Mouse (Mus musculus) MEL (cell line): ENCODE measurements around the gene Washc2. TPM values are rescaled to one million over a fixed set of nuclear protein-coding genes. Genes with fewer than 3 reads are reported as not detected.

ENCODE experiments used
- DNase-seq: peaks from one replicate; pipeline ENCODE4 v3.0.0; 2011; ENCODE audit warnings: low read depth, low spot score
- H3K27ac ChIP-seq: 2 replicates; pipeline ENCODE4 v1.5.1; 2012; ENCODE audit warnings: low read depth, mild to moderate bottlenecking, control low read depth, low read length, moderate library complexity; ENCODE audit not compliant: control insufficient read depth
- H3K27me3 ChIP-seq, 2 experiments: fragments of 150-350 bp in 1 of 2; sonication (generic) in 1 of 2; 2 replicates each; pipeline ENCODE4 v1.6.1; 2012; ENCODE audit warnings: low read length in 2 of 2, mild to moderate bottlenecking in 2 of 2, improper control_type of control experiment in 1 of 2, moderate library complexity in 1 of 2; ENCODE audit not compliant: insufficient read depth in 2 of 2, control insufficient read depth in 1 of 2
- H3K36me3 ChIP-seq, 2 experiments: 2 replicates each; pipeline ENCODE4 v1.6.1; 2012 to 2014; ENCODE audit warnings: low read length in 2 of 2, improper control_type of control experiment in 1 of 2, inconsistent platforms in 1 of 2, mild to moderate bottlenecking in 1 of 2; ENCODE audit not compliant: insufficient read depth in 2 of 2, control insufficient read depth in 1 of 2
- H3K4me1 ChIP-seq, 2 experiments: fragments of 150-350 bp in 1 of 2; sonication (generic) in 1 of 2; 2 replicates each; pipeline ENCODE4 v1.6.1; 2012; ENCODE audit warnings: low read length in 2 of 2, improper control_type of control experiment in 1 of 2, mild to moderate bottlenecking in 1 of 2; ENCODE audit not compliant: insufficient read depth in 2 of 2, control insufficient read depth in 1 of 2
- H3K4me3 ChIP-seq, 2 experiments: fragments of 150-350 bp in 1 of 2; sonication (generic) in 1 of 2; 2 replicates each; pipeline ENCODE4 v1.5.1; 2012; ENCODE audit warnings: low read depth in 2 of 2, low read length in 2 of 2, mild to moderate bottlenecking in 2 of 2, moderate library complexity in 2 of 2, control low read depth in 1 of 2, improper control_type of control experiment in 1 of 2; ENCODE audit not compliant: control insufficient read depth in 1 of 2, insufficient read depth in 1 of 2
- H3K79me2 ChIP-seq: 2 replicates; pipeline ENCODE4 v1.6.1; 2012; ENCODE audit warnings: mild to moderate bottlenecking, low read length, moderate library complexity; ENCODE audit not compliant: control insufficient read depth, poor library complexity, insufficient read depth
- H3K9ac ChIP-seq: 2 replicates; pipeline ENCODE4 v1.6.1; 2012; ENCODE audit warnings: low read depth, mild to moderate bottlenecking, control low read depth, low read length, moderate library complexity; ENCODE audit not compliant: control insufficient read depth, poor library complexity, severe bottlenecking
- H3K9me3 ChIP-seq: fragments of 150-350 bp; sonication (generic); replicated peaks from 2 replicates; pipeline ENCODE4 v1.6.1; 2012; ENCODE audit warnings: mild to moderate bottlenecking, low read length, improper control_type of control experiment, moderate library complexity; ENCODE audit not compliant: insufficient read depth
- BHLHE40 ChIP-seq: IDR thresholded peaks from 2 replicates; pipeline ENCODE4 v1.6.1; 2012; ENCODE audit warnings: low read depth, mild to moderate bottlenecking, inconsistent platforms, low read length, improper control_type of control experiment, borderline replicate concordance
- CHD1 ChIP-seq: IDR thresholded peaks from 2 replicates; pipeline ENCODE4 v1.6.1; 2012; ENCODE audit warnings: low read depth, mild to moderate bottlenecking, inconsistent platforms, low read length, improper control_type of control experiment
- CHD2 ChIP-seq: IDR thresholded peaks from 2 replicates; pipeline ENCODE4 v1.6.1; 2011; ENCODE audit warnings: low read length, improper control_type of control experiment
- CTCF ChIP-seq, 3 experiments: IDR thresholded peaks in 2 of 3; conservative IDR thresholded peaks in 1 of 3; 2 replicates each; pipeline ENCODE4 v1.5.1; 2011 to 2012; ENCODE audit warnings: low read length in 3 of 3, low read depth in 2 of 3, mild to moderate bottlenecking in 2 of 3, improper control_type of control experiment in 1 of 3, inconsistent platforms in 1 of 3, mixed read lengths in 1 of 3, moderate library complexity in 1 of 3; ENCODE audit not compliant: control insufficient read depth in 1 of 3, insufficient read depth in 1 of 3, poor library complexity in 1 of 3, severe bottlenecking in 1 of 3
- E2F4 ChIP-seq: IDR thresholded peaks from 2 replicates; pipeline ENCODE4 v1.6.1; 2011; ENCODE audit warnings: low read depth, low read length, improper control_type of control experiment, borderline replicate concordance
- ELF1 ChIP-seq: IDR thresholded peaks from 2 replicates; pipeline ENCODE4 v1.6.1; 2014; ENCODE audit warnings: low read depth, mild to moderate bottlenecking, inconsistent platforms, low read length, improper control_type of control experiment, moderate library complexity
- EP300 ChIP-seq, 2 experiments: IDR thresholded peaks; 2 replicates each; pipeline ENCODE4 v1.6.1; 2011; ENCODE audit warnings: improper control_type of control experiment in 2 of 2, low read length in 2 of 2, low read depth in 1 of 2, mild to moderate bottlenecking in 1 of 2
- ETS1 ChIP-seq: IDR thresholded peaks from 2 replicates; pipeline ENCODE4 v1.6.1; 2012; ENCODE audit warnings: low read depth, mild to moderate bottlenecking, inconsistent platforms, low read length, improper control_type of control experiment, moderate library complexity
- GABPA ChIP-seq: IDR thresholded peaks from 2 replicates; pipeline ENCODE4 v1.6.1; 2012; ENCODE audit warnings: low read depth, mild to moderate bottlenecking, inconsistent platforms, low read length, improper control_type of control experiment, moderate library complexity
- GATA1 ChIP-seq: IDR thresholded peaks from 2 replicates; pipeline ENCODE4 v1.6.1; 2011; ENCODE audit warnings: low read depth, low read length, improper control_type of control experiment
- HCFC1 ChIP-seq: IDR thresholded peaks from 2 replicates; pipeline ENCODE4 v1.6.1; 2012; ENCODE audit warnings: low read depth, mild to moderate bottlenecking, inconsistent platforms, low read length, improper control_type of control experiment, moderate library complexity
- JUND ChIP-seq: IDR thresholded peaks from 2 replicates; pipeline ENCODE4 v1.6.1; 2011; ENCODE audit warnings: low read depth, mild to moderate bottlenecking, improper control_type of control experiment, low read length
- KAT2A ChIP-seq: conservative IDR thresholded peaks from 2 replicates; pipeline ENCODE4 v1.6.1; 2012; ENCODE audit warnings: low read depth, low read length, improper control_type of control experiment, inconsistent platforms
- MAFK ChIP-seq: IDR thresholded peaks from 2 replicates; pipeline ENCODE4 v1.6.1; 2011; ENCODE audit warnings: low read depth, mild to moderate bottlenecking, low read length, improper control_type of control experiment, borderline replicate concordance
- MAX ChIP-seq: IDR thresholded peaks from 2 replicates; pipeline ENCODE4 v1.6.1; 2011; ENCODE audit warnings: low read length, improper control_type of control experiment
- MAZ ChIP-seq: IDR thresholded peaks from 2 replicates; pipeline ENCODE4 v1.6.1; 2012; ENCODE audit warnings: low read depth, mild to moderate bottlenecking, inconsistent platforms, low read length, improper control_type of control experiment
- MEF2A ChIP-seq: IDR thresholded peaks from 2 replicates; pipeline ENCODE4 v1.6.1; 2014; ENCODE audit warnings: low read depth, mild to moderate bottlenecking, inconsistent platforms, low read length, improper control_type of control experiment; ENCODE audit not compliant: poor library complexity, insufficient replicate concordance, severe bottlenecking; ENCODE audit errors: extremely low read depth
- MXI1 ChIP-seq: IDR thresholded peaks from 2 replicates; pipeline ENCODE4 v1.6.1; 2011; ENCODE audit warnings: mild to moderate bottlenecking, low read depth, low read length, improper control_type of control experiment
- MYC ChIP-seq: IDR thresholded peaks from 2 replicates; pipeline ENCODE4 v1.6.1; 2011; ENCODE audit warnings: low read depth, mild to moderate bottlenecking, low read length, improper control_type of control experiment, moderate library complexity
- NELFE ChIP-seq: IDR thresholded peaks from 2 replicates; pipeline ENCODE4 v1.6.1; 2011; ENCODE audit warnings: low read depth, low read length, improper control_type of control experiment
- NRF1 ChIP-seq: IDR thresholded peaks from 2 replicates; pipeline ENCODE4 v1.6.1; 2014; ENCODE audit warnings: low read depth, mild to moderate bottlenecking, inconsistent platforms, low read length, improper control_type of control experiment, moderate library complexity; ENCODE audit not compliant: poor library complexity, insufficient read depth, severe bottlenecking
- POLR2A ChIP-seq, 2 experiments: IDR thresholded peaks; 2 replicates each; pipeline ENCODE4 v1.6.1; 2011 to 2012; ENCODE audit warnings: low read length in 2 of 2, mild to moderate bottlenecking in 2 of 2, control low read depth in 1 of 2, improper control_type of control experiment in 1 of 2, low read depth in 1 of 2, moderate library complexity in 1 of 2; ENCODE audit not compliant: control insufficient read depth in 1 of 2, insufficient read depth in 1 of 2, poor library complexity in 1 of 2
- POLR2AphosphoS2 ChIP-seq: IDR thresholded peaks from 2 replicates; pipeline ENCODE4 v1.6.1; 2011; ENCODE audit warnings: low read length, improper control_type of control experiment
- POLR2AphosphoS5 ChIP-seq: IDR thresholded peaks from 2 replicates; pipeline ENCODE4 v1.6.1; 2012; ENCODE audit warnings: low read depth, borderline replicate concordance, mild to moderate bottlenecking, inconsistent platforms, low read length, moderate library complexity, mixed read lengths
- RAD21 ChIP-seq: IDR thresholded peaks from 2 replicates; pipeline ENCODE4 v1.6.1; 2011; ENCODE audit warnings: mild to moderate bottlenecking, low read depth, low read length, improper control_type of control experiment
- RCOR1 ChIP-seq: IDR thresholded peaks from 2 replicates; pipeline ENCODE4 v1.6.1; 2012; ENCODE audit warnings: low read depth, mild to moderate bottlenecking, inconsistent platforms, low read length, improper control_type of control experiment
- SMC3 ChIP-seq: IDR thresholded peaks from 2 replicates; pipeline ENCODE4 v1.6.1; 2011; ENCODE audit warnings: low read depth, low read length, improper control_type of control experiment
- TAL1 ChIP-seq: IDR thresholded peaks from 2 replicates; pipeline ENCODE4 v1.6.1; 2012; ENCODE audit warnings: mild to moderate bottlenecking, inconsistent platforms, low read length, moderate library complexity, mixed read lengths
- TCF12 ChIP-seq: IDR thresholded peaks from 2 replicates; pipeline ENCODE4 v1.6.1; 2014; ENCODE audit warnings: low read depth, mild to moderate bottlenecking, inconsistent platforms, low read length, improper control_type of control experiment, moderate library complexity
- UBTF ChIP-seq: IDR thresholded peaks from 2 replicates; pipeline ENCODE4 v1.6.1; 2012; ENCODE audit warnings: low read depth, mild to moderate bottlenecking, inconsistent platforms, low read length, improper control_type of control experiment, moderate library complexity, borderline replicate concordance; ENCODE audit not compliant: insufficient read depth
- USF1 ChIP-seq: IDR thresholded peaks from 2 replicates; pipeline ENCODE4 v1.6.1; 2014; ENCODE audit warnings: low read depth, mild to moderate bottlenecking, inconsistent platforms, low read length, improper control_type of control experiment, moderate library complexity
- USF2 ChIP-seq, 2 experiments: IDR thresholded peaks; 2 replicates each; pipeline ENCODE4 v1.6.1; 2011 to 2012; ENCODE audit warnings: improper control_type of control experiment in 2 of 2, low read length in 2 of 2, borderline replicate concordance in 1 of 2, inconsistent platforms in 1 of 2, low read depth in 1 of 2, mild to moderate bottlenecking in 1 of 2; ENCODE audit not compliant: insufficient read depth in 1 of 2
- ZKSCAN1 ChIP-seq: IDR thresholded peaks from 2 replicates; pipeline ENCODE4 v1.6.1; 2012; ENCODE audit warnings: low read depth, mild to moderate bottlenecking, inconsistent platforms, low read length, improper control_type of control experiment, moderate library complexity
- ZMIZ1 ChIP-seq: IDR thresholded peaks from 2 replicates; pipeline ENCODE4 v1.6.1; 2012; ENCODE audit warnings: low read depth, mild to moderate bottlenecking, inconsistent platforms, low read length, improper control_type of control experiment, moderate library complexity
- polyA plus RNA-seq, 2 experiments: library from polyadenylated mRNA; stranded (reverse) in 1 of 2; unstranded in 1 of 2; fragments of >175 nt in 1 of 2; fragments of >200 nt in 1 of 2; gene quantifications; 2 replicates each; pipeline versions ENCODE4 v1.2.1 to v1.2.4; 2012; ENCODE audit warnings: low replicate concordance in 2 of 2, low read depth in 1 of 2; ENCODE audit not compliant: insufficient read length in 2 of 2, insufficient read depth in 1 of 2, missing spikeins in 1 of 2
- total RNA-seq: library from RNA; depleted of rRNA; stranded (reverse); fragments of 300-350 nt; gene quantifications from 2 replicates; pipeline ENCODE4 v1.2.3, GENCODE M21; 2012

The Washc2 gene
- total and polyA plus RNA-seq, 3 experiments, result 25.3 to 38.3 TPM; not detected in 1

DNA sequence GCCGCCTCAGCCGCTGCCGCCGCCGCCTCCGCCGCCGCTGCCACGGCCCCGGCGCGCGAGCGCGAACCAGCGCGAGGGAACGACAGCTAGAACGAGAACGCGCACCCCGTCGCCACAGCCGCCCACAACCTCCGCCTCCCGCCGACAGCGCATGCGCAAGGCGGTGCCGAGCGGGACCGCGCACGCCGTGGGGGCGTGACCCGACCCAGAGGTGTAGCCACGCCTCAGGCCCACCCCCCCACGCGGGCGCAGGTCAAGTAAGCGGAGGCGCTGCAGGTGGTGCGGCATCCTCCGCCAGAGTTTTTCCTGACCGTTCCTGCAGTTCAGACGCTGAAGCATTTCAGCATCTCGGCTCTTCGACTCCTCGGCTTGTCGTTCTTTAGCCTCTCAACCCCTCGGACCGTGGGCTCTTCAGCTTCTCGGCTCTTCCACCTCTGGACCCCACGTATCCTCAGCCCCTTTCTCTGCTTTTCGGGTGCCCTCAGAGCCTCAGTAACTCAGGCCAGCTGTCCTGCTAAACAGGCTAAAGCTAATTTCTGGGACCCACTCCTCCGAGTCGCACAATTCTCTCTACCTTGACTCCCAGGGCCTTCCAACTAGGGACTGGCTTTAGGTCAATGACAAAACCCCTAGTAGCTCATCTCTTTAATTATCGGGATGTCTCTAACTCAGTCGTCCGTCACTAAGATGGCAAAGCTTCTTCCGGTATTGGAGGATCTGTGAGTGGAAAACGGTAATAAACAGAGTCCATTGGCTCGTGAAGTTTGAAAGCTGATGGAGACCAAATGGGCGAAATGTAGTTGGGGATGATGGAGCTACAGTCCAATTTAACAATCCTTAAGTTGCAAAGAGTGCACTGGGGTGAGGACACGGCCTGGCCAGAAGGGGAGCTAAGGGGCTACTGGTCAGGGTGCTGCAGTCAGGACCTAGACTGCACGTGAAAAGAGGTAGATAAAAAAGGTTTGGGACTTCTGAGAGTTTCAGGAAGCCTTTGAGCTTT, 14.1 kb upstream of the Washc2 start, which contains the start of gene Tmcc1:
TSS of gene Tmcc1 (minus strand) at position 93 of the 1,000 bp plus-strand sequence.
- H3K27me3 ChIP-seq, result no peaks in the 10 kb centered on the region
- TF ChIP-seq RAD21 (no peak), MXI1 (peak; percentile 62), CHD2 (no peak), USF2 (IDR thresholded peaks at IDR 0.05; ENCODE audit: borderline replicate concordance in 1 of 2, insufficient read depth in 1 of 2, low read depth in 1 of 2, low read length in 2 of 2) (no peak), NELFE (peak; percentile 82), BHLHE40 (no peak), E2F4 (no peak), POLR2AphosphoS5 (no peak), NRF1 (peak; percentile 93), ETS1 (no peak), ELF1 (peak; percentile 47), JUND (no peak), UBTF (no peak), CHD1 (no peak), GABPA (no peak), KAT2A (no peak), MYC (peak; percentile 45; the same call in 1 of the 2 replicates), TCF12 (peak; percentile 58), ZKSCAN1 (no peak), RCOR1 (no peak), POLR2AphosphoS2 (peak; percentile 78; the same call in 1 of the 2 replicates), CTCF (IDR thresholded peaks at IDR 0.05 in 2 of 3, conservative IDR thresholded peaks at IDR 0.05 in 1 of 3; ENCODE audit: control insufficient read depth in 1 of 3, insufficient read depth in 1 of 3, low read depth in 2 of 3, low read length in 3 of 3, poor library complexity in 1 of 3, severe bottlenecking in 1 of 3) (no peak; a peak in 1 of 6 replicates), SMC3 (no peak), ZMIZ1 (peak; percentile 79; the same call in 1 of the 2 replicates), MEF2A (no peak), POLR2A (IDR thresholded peaks at IDR 0.05; ENCODE audit: control insufficient read depth in 1 of 2, insufficient read depth in 1 of 2, low read depth in 1 of 2, low read length in 2 of 2, poor library complexity in 1 of 2) (peak in 1 of 2 experiments; percentile 93; a peak in 2 of 4 replicates), MAX (peak; percentile 70), HCFC1 (no peak; the same call in 1 of the 2 replicates), TAL1 (no peak), GATA1 (no peak), MAZ (0 out of 2 replicates have a peak, but pooled peaks have one; percentile 19), USF1 (peak; percentile 70), MAFK (no peak), EP300 (IDR thresholded peaks at IDR 0.05; ENCODE audit: low read depth in 1 of 2, low read length in 2 of 2) (no peak)

More for the DNA sequence above, 14.1 kb upstream of the Washc2 start, which contains the start of gene Tmcc1:
- peak; percentile 96 for DNase-seq
- Histone ChIP-seq H3K9me3 (no peaks in the 10 kb centered on the region), H3K79me2 (peaks cover 9% of the 10 kb centered on the region), H3K27ac (0 out of 2 replicates have a peak within 1 kb of the TSS, but pooled peaks have one; percentile 1), H3K4me3 (peak within 1 kb of the TSS; percentile 97 to 98), H3K9ac (peak within 1 kb of the TSS; percentile 91), H3K36me3 (peaks cover 0 to 20% of the 10 kb centered on the region in 2 experiments; a peak in 2 of 4 replicates), H3K4me1 (peaks cover 0 to 6% of the 10 kb centered on the region in 2 experiments; a peak in 2 of 4 replicates)
